Mouse (Mus musculus): ENCODE data around the gene Acsm4. TPM values are rescaled to one million over a fixed set of nuclear protein-coding genes. Genes with fewer than 3 reads are reported as not detected.

Acsm4 gene
- polyA plus RNA-seq, 1 experiment from 2014 or later: 21.4 TPM

Other genes with a start within 250 kb of the Acsm4 start
- not detected in 2 replicates for gene Gp2, start 230.7 kb upstream of the Acsm4 start, polyA plus RNA-seq (2015; fragmentation: Nextera tagmentation; extraction: Ambion mirVana)
- not detected in 2 replicates for gene Umod, start 210.7 kb upstream of the Acsm4 start, polyA plus RNA-seq (2015; fragmentation: Nextera tagmentation; extraction: Ambion mirVana)
- gene Acsm5, start 170.6 kb upstream of the Acsm4 start, polyA plus RNA-seq (2015; fragmentation: Nextera tagmentation; extraction: Ambion mirVana): not detected in 2 replicates
- gene Pdilt, start 166.5 kb upstream of the Acsm4 start, polyA plus RNA-seq (2015; fragmentation: Nextera tagmentation; extraction: Ambion mirVana): not detected in 2 replicates
- 0.15 and 0.16 TPM in 2 replicates for gene Acsm2, start 135.7 kb upstream of the Acsm4 start, polyA plus RNA-seq (2015; fragmentation: Nextera tagmentation; extraction: Ambion mirVana)
- gene Acsm1, start 83.0 kb upstream of the Acsm4 start, polyA plus RNA-seq (2015; fragmentation: Nextera tagmentation; extraction: Ambion mirVana): 0.28 and 0.52 TPM in 2 replicates
- gene Thumpd1, start 30.8 kb downstream of the Acsm4 start, polyA plus RNA-seq (2015; fragmentation: Nextera tagmentation; extraction: Ambion mirVana): 67.7 and 70.2 TPM in 2 replicates
- 0.52 and 0.54 TPM in 2 replicates for gene Acsm3, start 70.9 kb downstream of the Acsm4 start, polyA plus RNA-seq (2015; fragmentation: Nextera tagmentation; extraction: Ambion mirVana)
- gene Rexo5, start 104.0 kb downstream of the Acsm4 start, polyA plus RNA-seq (2015; fragmentation: Nextera tagmentation; extraction: Ambion mirVana): 19.4 and 20.1 TPM in 2 replicates
- gene Eri2, start 104.0 kb downstream of the Acsm4 start, polyA plus RNA-seq (2015; fragmentation: Nextera tagmentation; extraction: Ambion mirVana): 18.5 and 19.8 TPM in 2 replicates
- 11.4 and 11.7 TPM in 2 replicates for gene Lyrm1, start 205.8 kb downstream of the Acsm4 start, polyA plus RNA-seq (2015; fragmentation: Nextera tagmentation; extraction: Ambion mirVana)
- 13.3 and 14.1 TPM in 2 replicates for gene Dcun1d3, start 206.3 kb downstream of the Acsm4 start, polyA plus RNA-seq (2015; fragmentation: Nextera tagmentation; extraction: Ambion mirVana)

All from embryonic facial prominence, embryonic 15.5 days (tissue).